Mouse (Mus musculus): ENCODE data around the gene Pigp. TPM values are rescaled to one million over a fixed set of nuclear protein-coding genes. Genes with fewer than 3 reads are reported as not detected.
"Not testable (repeated sequence)": the region's sequence is repeated elsewhere in the genome, so short reads cannot be mapped to it uniquely, and the experiment has no call there.

Pigp gene
- total RNA-seq, 2 experiments from 2014 or later = 101 to 106 TPM

GRCm38 (mm10) chr16:94360578-94361350, 10.9 kb downstream of the Pigp start:
- no peak for DNase-seq (ENCODE audit: low spot score in 2 of 2)

DNA sequence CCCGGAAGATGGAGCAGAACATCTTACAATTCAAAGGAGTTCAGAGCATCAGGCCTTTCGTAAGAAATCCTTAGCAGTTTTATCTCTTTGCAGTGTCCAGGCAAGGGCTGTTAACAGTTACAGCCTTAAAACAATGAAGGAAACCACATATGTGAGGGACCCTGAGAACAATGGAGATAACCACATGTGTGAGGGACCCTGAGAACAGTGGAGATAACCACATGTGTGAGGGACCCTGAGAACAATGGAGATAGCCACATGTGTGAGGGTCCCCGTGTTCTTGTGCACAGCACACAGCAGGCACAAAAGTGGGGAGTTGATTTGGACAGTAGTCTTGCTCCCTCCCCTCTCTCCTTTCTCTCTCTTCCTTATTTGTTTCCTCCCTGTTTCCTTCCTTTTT, 13.6 kb downstream of the Pigp start:
- DNase-seq (ENCODE audit: low spot score in 2 of 2) = no peak

DNA sequence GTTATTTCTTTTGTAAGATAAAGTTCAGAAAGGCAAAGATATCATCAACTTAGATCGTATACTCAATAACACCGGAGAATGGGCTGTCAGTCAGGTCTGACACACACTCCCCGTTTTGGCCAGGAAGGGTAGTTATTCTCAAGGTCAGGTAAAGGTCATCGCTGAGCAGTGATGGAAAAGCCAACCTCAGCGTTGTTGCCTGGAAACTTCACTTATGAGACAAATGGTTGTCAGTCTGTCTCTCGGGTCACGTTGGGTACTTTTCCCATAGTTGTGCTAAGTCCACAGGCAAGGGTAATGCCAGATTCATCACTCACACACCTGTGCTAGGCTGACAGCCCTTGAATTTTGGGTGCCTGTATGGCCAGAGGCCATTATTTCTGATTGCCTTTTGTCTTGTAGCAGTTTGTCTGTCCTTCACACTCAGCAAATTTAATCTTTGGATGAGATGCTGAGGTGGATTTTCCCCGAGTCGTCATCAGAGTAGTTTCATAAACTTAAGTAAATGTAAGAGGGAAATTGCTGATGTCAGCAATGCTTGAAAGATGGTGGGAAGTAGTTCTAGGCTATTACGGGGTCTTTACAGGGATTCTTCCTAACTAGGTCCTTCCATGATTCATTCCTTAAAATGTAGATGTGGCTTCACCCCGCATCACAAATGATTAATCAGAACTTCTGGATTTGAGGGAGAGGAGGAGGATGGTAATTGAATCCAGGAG, 14.7 kb downstream of the Pigp start:
- no peak for DNase-seq (ENCODE audit: low spot score in 2 of 2)

- no peak for DNase-seq (ENCODE audit: low spot score in 2 of 2)
These were observed 15.6 kb downstream of the Pigp start for GRCm38 (mm10) chr16:94356046-94356445.

DNA sequence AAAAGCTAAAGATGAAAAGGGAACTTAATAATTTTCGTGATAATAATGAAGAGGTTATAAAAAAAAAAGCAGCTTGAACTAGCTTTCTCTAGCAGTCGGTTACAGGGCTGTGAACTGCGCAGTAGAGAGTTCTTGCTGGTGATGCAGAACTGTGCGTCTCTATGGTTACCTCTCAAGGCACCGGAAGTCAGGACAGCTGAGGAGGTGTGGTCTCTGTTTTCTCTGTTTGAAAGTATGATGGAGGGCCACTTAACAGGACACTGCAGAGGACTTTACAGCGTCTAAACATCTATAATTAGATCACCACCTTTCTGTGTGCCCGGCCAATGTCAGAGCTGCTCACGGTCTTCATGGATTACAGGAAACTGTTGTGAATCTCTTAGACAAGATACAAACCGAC, 17.2 kb downstream of the Pigp start:
- no peak for DNase-seq (ENCODE audit: low spot score in 2 of 2)

DNA sequence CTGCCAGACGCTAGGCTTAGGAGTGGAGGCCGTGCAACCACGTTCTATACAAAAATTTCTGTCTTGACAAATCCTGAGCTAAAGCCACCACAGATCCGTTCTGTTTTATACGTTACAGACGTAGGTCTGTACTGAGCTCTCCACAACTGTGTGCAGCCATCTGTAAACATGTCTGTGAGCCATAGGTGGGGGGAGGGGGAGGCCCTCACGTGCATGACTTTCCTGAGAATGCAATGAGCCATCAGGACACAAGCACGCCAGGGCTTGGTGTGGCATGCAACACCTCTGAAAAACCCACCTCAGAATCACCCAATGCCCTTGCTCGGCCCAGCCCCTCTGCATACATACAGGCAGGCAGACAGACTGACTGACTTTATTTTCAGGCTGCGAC, 21.4 kb downstream of the Pigp start:
- DNase-seq (ENCODE audit: low spot score in 2 of 2) = no peak

GRCm38 (mm10) chr16:94349588-94350286, 21.9 kb downstream of the Pigp start:
- no peak for DNase-seq (ENCODE audit: low spot score in 2 of 2)

DNA sequence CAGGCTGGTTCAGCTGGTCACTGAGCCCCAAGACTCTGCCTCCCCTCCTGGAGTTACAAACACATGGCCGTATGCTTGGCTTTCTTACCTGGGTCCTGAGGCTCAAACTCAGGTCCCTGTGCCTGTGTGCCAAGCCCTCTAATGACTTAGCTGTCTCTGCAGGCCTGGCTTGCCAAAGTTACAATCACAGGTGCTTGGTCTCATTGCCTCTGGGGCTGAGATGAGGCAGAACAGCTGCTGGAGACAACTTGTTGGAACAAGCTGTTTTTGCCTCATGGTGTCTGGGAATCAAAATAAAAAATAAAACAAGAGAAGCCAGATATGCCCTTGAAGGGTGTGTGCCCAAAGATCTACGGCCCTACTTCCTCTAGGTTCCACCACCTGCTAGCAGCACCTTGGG, 22.9 kb downstream of the Pigp start:
- no peak for DNase-seq (ENCODE audit: low spot score in 2 of 2)

DNA sequence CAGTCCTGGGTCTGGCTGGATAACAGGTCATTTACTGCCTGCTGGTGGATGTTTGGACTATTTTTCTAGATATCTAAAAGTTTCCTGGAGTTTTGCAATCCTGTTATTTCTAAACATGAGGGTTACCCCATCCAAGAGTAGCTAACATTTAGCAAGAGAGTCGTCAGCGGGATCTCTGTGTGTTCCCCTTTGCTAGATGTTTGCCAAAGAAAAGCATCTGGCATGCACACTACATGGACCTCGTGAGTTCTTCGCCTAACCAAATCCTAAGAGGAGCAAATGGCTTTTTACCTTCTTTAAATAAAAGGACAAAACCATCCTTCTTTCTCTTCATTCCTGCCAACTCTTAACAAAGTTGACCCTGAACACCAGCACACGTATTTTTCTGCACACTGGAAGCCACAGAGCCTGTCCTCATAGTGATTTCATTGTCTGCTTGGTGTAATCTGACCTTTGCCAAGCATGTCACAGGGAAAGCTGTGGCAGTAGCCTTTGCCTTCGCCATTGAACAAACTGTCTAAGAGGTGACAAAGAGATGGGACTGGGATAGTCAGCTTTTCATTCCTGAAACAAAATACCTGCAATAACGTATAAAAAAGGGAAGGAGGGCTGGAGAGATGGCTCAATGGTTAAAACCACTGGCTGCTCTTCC, 24.4 kb downstream of the Pigp start:
- DNase-seq (ENCODE audit: low spot score in 2 of 2) = no peak

DNA sequence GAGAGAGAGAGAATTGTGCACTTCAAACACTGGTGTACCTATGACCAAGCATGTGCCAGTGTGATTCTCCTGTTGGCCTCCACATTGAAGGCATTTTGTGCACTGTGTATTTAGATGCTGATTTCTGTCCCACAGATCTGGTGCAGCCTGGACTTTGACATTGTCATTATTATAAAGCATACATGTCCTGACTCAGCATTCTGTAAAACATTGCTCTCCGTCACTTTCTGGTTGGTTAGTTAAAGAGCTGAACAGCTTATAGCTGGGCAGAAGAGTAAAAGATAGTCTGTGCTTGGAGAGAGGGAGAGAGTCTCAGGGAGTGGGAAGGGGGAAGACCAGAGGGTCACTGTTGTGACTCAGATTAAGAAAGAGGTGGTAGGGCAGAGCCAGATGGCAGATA, 25.9 kb downstream of the Pigp start:
- no peak for DNase-seq (ENCODE audit: low spot score in 2 of 2)

- DNase-seq (ENCODE audit: low spot score in 2 of 2) = not testable (repeated sequence)
These were observed 32.2 kb downstream of the Pigp start for GRCm38 (mm10) chr16:94339164-94340160.

- no peak for DNase-seq (ENCODE audit: low spot score in 2 of 2)
These were observed 36.0 kb downstream of the Pigp start for GRCm38 (mm10) chr16:94335656-94336055.

DNA sequence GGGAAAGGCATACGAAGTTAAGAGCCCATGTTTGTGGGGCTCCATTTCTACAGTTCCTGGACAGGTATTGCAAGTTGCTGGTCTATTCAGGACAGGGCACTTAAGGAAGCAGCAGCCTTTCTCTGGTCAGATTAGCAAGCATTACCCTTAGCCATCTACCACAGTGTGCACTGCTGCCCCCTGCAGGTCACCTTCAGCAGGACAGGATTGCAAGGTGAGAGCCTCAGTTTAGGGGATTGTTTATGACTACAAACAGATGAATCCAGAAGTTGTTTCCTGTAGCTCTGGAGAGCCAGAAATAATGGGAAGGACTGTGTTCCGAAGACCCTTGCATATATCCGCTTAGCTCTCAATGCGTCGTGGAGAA, 39.8 kb downstream of the Pigp start:
- peak; percentile 30 to 53 for DNase-seq (ENCODE audit: low spot score in 2 of 2)

DNA sequence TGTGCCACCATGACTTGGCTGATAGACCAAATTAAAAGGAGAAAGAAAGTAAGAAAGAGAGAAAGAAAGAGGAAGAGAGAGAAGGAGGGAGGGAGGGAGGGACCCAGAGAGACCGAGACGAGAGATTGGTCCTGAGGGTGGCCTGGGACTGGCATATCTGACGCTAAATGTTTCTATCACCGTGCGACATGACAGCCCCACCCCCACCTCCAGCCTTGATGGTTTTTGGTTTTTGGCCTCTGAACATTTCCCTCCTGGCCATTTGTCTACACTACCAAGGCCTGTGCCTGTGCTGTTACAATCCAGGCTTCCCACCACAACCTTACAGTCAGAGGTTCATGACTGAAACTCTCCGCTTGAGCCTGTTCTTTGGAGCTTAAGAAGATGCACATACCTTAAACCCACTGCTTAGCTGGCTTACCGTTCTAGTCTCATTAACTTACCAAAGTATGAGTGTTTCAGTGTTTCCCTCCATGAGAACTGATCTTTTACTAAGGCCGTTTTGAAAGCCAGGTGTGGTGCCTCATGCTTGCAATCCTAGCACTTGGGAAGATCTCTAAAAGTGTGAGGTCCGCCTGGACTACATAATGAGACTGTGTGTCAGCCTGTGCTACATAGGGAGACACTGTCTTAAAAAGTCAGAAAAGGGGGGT, 40.3 kb downstream of the Pigp start:
- no peak for DNase-seq (ENCODE audit: low spot score in 2 of 2)

DNA sequence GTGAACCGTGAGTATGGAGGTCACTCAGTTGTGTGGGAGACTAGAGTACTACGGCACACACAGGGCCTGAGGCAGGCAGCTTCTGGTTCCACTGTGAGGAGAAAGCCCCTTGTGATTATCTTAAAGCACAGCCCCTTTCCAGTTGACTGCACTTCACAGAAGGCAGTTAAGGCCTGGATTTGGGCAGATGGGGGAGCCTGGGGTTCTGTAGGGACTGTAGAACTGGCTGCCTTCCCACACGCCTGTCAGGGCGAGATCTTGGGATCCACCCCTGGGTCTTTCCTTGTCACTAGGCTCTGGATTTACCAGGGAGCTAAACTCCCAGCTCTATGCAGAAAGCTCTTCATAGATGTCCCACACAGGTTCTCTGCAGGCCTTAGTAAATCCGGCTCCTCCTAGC, 41.2 kb downstream of the Pigp start:
- no peak for DNase-seq (ENCODE audit: low spot score in 2 of 2)

DNA sequence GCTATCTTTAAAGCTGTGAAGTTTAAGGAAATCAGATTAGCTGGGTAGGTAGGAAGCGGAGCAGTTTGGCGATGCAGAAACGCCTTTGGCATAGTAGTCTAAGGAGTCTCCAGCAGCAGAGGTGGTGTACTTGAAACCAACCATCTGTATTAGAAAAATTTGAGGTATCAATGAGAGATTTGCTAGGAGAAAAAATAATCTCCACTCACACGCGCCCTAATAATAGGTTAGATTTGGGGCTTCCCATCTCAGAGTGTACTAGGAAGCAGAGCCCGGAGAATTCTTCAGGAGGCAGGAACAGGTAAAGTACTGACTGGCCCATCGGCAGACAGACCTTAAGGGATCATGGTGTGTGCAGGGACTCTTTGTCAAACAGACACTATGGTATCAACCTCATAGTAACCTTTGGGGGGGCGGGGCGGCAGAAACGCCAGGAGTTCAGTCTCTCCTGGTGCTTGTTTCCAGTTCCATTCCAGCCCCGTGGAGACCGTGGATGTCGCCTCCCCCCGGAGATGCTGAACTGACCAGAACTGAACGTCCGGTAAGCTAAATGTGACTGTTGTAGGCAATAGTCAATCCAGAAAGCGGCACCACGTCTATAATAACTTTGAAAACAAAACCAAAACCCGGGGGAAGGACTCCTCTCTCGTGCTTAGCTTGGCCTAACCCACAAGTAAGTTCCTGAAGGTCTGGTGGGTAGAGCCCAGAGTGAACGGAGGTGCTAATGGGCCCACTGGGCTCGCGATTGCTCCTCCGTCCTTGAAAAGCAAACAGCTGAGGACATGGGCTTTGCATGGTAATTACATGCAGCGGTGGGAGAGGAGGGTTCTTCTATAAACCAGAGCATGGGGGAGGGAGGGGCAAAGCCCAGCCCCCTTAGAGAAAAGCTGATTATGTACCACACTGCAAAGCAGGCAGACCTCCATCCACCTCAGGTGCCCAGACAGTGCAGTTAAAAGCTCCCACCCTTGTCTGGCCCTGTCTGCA, 42.5 kb downstream of the Pigp start:
- no peak for DNase-seq (ENCODE audit: low spot score in 2 of 2)

GRCm38 (mm10) chr16:94327781-94328711, 43.6 kb downstream of the Pigp start, which contains the start of gene Ripply3:
TSS of gene Ripply3 (plus strand) at chr16:94328420.
- peak; percentile 18 to 37 for DNase-seq (ENCODE audit: low spot score in 2 of 2)

Measured in adrenal gland, postnatal 4 days (tissue).